Mouse (Mus musculus) megakaryocyte-erythroid progenitor cell, adult 5-6 weeks (primary cell): ENCODE measurements around the gene Lhx3. TPM values are rescaled to one million over a fixed set of nuclear protein-coding genes. Genes with fewer than 3 reads are reported as not detected.

Experiments
- ATAC-seq: replicated peaks from 2 replicates; pipeline ENCODE4 v1.8.0; 2016; ENCODE audit warnings: mild to moderate bottlenecking, inconsistent platforms; ENCODE audit not compliant: severe bottlenecking, poor library complexity, low FRiP score, low TSS enrichment
- total RNA-seq, 2 experiments: library from RNA; stranded (forward) in 1 of 2; stranded (reverse) in 1 of 2; fragments of 200-1000, 215-1000 nt in 1 of 2; fragments of >200 nt in 1 of 2; fragmentation: Nextera tagmentation in 1 of 2; gene quantifications; 2 replicates each; pipeline ENCODE4 v1.2.3; 2014 to 2017

Lhx3 gene
- total RNA-seq, 2 experiments from 2014 or later, result not detected

GRCm38 (mm10) chr2:26205126-26205525 is 3.0 kb downstream of the Lhx3 start:
- ATAC-seq, result peak; percentile 56

GRCm38 (mm10) chr2:26202849-26203475 is 5.1 kb downstream of the Lhx3 start:
- no peak for ATAC-seq

GRCm38 (mm10) chr2:26201926-26202848 is 5.9 kb downstream of the Lhx3 start:
- ATAC-seq, result no peak

- no peak for ATAC-seq
Measured at GRCm38 (mm10) chr2:26198488-26198887, 9.6 kb downstream of the Lhx3 start.

GRCm38 (mm10) chr2:26194552-26195339 is 13.3 kb downstream of the Lhx3 start:
- ATAC-seq, result no peak

GRCm38 (mm10) chr2:26188517-26188916 is 19.6 kb downstream of the Lhx3 start:
- ATAC-seq, result peak; percentile 48; the same call in 1 of the 2 replicates

GRCm38 (mm10) chr2:26184352-26184751 is 23.7 kb downstream of the Lhx3 start:
- no peak for ATAC-seq

GRCm38 (mm10) chr2:26182646-26183045 is 25.4 kb downstream of the Lhx3 start:
- 0 out of 2 replicates have a peak, but pooled peaks have one; percentile 11 for ATAC-seq

GRCm38 (mm10) chr2:26177189-26177588 is 30.9 kb downstream of the Lhx3 start:
- ATAC-seq, result peak; percentile 25

GRCm38 (mm10) chr2:26176731-26177130 is 31.4 kb downstream of the Lhx3 start:
- ATAC-seq, result peak; percentile 84

GRCm38 (mm10) chr2:26175191-26175590 is 32.9 kb downstream of the Lhx3 start:
- no peak for ATAC-seq

GRCm38 (mm10) chr2:26172166-26172565 is 35.9 kb downstream of the Lhx3 start:
- no peak for ATAC-seq

- no peak for ATAC-seq
Measured at GRCm38 (mm10) chr2:26170376-26170775, 37.7 kb downstream of the Lhx3 start.

- no peak for ATAC-seq
Measured at GRCm38 (mm10) chr2:26168843-26169579, 39.1 kb downstream of the Lhx3 start.

GRCm38 (mm10) chr2:26166890-26167289 is 41.2 kb downstream of the Lhx3 start:
- ATAC-seq, result no peak

- ATAC-seq, result no peak
Measured at GRCm38 (mm10) chr2:26158064-26158463, 50.0 kb downstream of the Lhx3 start.

- ATAC-seq, result no peak
Measured at GRCm38 (mm10) chr2:26156191-26156977, 51.7 kb downstream of the Lhx3 start.

GRCm38 (mm10) chr2:26155737-26156136 is 52.4 kb downstream of the Lhx3 start:
- no peak for ATAC-seq
